Mouse (Mus musculus) kidney, adult 2 months (tissue): Measurements from ENCODE around the gene Tmem29.

Experiments used
- CTCF ChIP-seq: fragments of 200-500 bp; conservative IDR thresholded peaks from 2 replicates; pipeline ENCODE4 v1.5.1; 2011; ENCODE audit warnings: low read depth, mild to moderate bottlenecking, control low read depth, low read length, moderate library complexity, mixed read lengths; ENCODE audit not compliant: insufficient read depth, insufficient read length
- POLR2A ChIP-seq: fragments of 200-500 bp; IDR thresholded peaks from one replicate; pipeline ENCODE4 v1.6.1; 2011; ENCODE audit warnings: low read depth, low read length, control low read depth

GRCm38 (mm10) chrX:150458136-150458535, 818 bp downstream of the Tmem29 start:
- no peak for TF ChIP-seq POLR2A
- TF ChIP-seq CTCF: no peak
